Mouse (Mus musculus) brain, adult 2 months (tissue): ENCODE data around the gene Gpr137c.

Source experiments
- DNase-seq: peaks from one replicate; pipeline ENCODE4 v3.0.0; 2011; ENCODE audit warnings: low read depth, low spot score

Gpr137c gene

DNA sequence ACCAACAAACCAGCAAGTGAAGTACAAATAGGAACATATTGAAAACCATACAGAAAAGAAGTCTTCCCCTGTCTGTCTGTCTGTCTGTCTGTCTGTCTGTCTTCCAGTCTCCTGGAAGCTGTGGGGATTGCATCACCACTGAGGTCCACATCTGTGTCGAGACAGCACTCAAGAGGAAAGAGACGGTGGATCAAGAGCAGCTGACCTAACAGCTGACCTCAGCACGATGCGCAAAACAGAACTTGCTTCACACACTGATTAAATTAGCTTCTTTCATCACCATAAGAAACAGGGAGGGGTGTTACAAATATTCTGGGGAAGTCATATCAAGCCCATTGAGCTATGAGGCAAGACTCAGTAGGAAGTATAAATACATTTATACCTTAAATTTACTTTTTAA is 72.1 kb downstream of the Gpr137c start:
- DNase-seq, result no peak

DNA sequence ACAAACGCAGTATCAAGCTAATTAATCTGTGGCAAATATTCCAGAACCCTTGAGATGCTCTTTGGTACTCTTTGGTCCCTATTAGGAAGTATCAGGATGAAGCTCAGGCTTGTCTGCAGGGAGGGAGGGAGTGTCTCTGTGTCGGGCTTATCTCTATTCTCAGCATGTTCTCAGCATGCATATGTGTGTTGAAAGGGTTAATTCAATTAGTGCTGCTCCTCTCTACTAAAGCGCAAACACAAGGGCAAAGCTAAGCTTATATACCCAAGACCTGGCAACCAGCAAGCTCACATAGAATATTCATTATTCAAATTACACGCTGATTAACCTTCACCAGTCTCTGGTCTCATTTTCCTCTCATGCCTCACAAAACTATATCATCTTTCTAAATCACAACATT is 84.4 kb downstream of the Gpr137c start:
- no peak for DNase-seq

DNA sequence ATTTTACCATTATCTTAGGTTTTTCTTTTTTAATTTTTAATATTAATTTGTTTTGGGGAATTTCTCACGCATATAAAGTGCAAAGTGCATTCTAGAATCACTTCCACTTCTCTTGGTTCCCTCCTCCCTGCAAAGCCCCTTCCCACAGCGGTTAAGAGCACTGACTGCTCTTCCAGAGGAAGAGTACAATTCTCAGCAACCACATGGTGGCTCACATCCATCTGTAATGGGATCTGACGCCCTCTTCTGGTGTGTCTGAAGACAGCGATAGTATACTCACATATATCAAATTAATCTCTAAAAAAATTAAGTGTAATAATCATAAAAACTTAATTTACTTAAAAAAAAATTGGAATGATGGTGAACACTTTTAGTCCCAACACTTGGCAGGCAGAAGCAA is 84.9 kb downstream of the Gpr137c start:
- DNase-seq, result no peak

DNA sequence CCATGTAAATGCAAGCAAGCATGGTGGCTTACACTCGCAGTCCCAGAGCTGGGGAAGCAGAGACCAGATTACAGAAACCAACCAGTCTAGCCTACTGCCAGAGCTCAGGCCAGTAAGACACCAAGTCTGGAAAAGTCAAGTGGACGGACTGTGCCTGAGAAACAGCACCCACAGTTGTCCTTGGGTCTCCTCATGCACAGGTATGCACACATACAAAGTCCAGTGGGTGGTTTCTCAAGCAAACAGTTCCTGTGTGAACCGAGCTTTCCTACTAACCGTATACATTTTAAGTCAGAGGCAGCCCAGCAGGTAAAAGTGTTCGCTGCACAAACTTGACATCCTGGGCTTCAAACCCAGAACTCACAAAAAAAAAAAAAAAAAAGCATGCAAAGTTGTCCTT is 86.3 kb downstream of the Gpr137c start:
- no peak for DNase-seq

DNA sequence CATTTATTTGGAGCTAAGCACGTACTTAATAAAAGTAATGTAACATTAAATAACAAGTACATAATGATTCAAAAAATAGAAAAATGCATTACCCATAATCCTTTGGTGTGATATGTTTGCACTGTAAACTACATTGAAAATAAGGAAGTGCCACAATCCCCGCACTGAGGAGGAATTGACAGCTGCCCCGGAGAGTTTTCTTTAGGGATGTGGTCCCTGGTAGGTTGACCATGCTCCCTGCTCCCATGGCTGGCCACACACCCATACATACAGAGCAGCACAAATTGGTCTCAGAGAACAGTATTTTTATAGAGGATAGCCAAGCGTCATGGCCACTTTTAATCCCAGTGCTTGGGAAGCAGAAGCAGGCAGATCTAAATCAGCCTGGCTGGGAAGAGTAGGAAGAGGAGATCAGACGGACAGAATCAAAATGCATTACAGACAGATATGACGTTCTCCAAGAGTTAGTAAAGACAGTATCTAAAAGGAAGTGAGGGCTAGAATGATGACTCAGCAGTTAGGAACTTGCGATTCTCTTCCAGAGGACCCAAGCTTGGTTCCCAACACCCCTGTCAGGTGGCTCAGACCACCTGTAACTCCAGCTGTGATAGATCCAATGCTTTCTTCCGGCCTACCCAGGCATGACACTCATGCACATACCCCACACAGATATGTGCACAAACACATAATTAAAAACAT is 88.3 kb downstream of the Gpr137c start:
- DNase-seq, result no peak

DNA sequence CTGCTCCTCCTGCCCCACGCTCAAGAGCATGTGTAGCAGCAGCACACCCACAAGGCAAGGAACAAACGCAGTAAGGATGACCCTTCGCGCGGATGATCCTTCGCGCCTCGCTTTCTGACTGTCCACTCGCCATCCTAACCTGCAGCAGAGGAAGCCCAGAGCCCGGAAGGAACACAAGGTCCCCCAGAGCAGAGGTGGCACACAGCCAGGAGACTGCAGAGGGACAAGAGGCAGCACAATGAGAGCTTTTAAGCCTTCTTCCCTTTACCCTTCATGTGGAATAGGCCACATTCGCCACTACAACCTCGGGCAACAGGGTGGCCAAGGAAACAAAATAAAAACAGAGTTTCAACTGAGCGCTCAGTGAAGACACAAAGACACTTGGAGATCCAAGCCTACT is 90.1 kb downstream of the Gpr137c start:
- DNase-seq, result peak; percentile 33

DNA sequence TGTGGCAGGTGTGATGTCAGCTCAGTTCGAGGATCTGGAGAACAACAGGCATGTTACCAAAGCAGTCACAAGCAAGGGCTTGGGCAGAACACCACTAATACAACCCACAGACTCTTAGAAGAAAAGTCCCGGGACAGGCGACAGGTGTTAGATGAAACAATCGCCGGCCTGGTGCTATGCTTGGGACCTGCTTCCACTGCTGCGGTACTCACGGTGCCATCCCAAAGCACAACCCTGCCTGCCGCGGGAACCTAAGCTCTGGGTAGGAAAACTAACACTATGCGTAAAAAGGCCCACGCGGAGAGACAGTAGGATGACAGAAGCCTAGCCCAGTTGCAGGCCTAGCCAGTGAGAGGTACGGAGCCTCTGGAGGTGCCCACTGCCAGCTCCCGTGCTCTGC is 90.6 kb downstream of the Gpr137c start:
- no peak for DNase-seq

DNA sequence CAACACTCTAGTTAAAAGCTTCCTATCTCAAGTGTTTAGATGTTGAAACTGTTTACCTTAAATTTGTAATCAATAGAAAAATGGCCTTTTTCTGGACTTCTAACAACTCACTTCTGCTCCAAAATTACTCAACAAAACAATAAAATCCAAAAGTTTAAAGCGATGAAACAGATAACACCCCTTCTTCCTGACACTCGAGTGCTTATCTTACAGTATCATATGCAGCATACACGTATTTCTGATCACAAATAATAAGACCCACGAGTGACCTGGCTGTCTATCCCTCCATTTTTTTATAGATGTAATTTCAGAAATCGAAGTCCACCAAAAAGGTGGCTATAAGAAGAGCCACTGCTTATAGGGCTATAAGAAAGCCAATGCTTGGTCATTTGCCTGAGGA is 97.4 kb downstream of the Gpr137c start:
- no peak for DNase-seq

DNA sequence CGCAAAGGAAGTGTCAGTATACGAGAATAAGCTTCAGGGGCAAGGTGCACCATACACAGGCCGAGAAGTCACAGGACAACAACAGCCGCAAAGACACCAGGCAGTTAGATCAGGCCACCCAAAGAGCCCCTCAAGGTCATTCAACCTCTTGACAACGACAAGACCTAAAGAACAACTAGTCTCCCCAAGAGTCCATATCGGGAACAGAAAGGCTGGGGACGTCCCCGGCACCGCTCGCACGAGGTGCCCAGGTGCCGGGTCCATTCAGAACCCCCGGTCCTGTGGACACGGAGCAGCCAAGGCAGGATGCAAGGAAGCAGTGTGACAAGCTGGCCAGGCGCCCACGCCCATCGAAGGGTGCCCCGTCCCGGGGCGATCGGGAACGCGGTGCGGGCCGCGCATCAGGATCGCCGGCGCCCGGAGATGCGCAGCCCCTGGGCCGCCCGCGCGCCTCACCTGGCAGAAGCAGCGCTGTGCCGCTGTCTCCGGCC is 98.4 kb downstream of the Gpr137c start:
- peak; percentile 33 for DNase-seq

DNA sequence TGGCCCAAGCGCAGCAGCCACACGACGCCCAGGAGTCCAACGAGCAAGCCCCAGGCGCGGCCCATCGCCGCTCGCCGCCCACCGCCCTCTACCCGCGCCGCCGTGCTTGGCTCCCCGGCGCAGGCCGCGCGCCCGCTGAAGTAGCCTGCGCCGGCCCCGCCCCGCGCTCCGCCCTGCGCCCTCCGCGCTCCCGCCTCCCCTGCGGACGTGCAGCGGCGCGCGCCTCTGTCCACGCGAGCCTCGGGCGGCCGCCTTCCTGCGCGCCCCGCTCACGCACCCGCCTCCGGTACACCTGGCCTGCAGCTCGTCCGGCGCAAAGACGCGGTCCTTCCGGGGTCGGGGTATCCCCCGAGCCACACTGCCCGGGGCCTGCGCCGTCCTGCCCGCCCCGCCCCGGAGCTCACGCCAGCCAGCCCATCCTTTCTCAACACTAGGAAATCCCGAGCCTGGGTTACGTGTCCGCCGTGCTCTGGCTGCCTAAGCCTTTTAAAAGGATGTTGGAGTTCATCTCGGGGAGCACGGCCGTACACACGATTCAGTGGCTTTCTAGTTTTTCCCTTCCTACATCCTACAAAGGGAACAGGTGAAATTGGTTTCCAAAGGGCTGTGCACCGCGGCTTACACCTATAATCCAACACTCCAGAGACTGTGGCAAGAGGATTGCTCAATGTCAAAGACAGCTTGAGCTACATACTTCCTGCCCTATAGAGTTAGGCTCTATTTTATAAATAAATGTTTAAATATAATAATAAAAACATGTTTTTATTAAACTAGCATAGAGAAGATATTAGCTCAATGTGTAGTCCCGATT is 99.1 kb downstream of the Gpr137c start, which contains the start of gene Ero1l:
Gene Ero1l, minus strand, starts transcription at position 346 of the 811 bp plus-strand sequence.
- DNase-seq, result peak; percentile 93

DNA sequence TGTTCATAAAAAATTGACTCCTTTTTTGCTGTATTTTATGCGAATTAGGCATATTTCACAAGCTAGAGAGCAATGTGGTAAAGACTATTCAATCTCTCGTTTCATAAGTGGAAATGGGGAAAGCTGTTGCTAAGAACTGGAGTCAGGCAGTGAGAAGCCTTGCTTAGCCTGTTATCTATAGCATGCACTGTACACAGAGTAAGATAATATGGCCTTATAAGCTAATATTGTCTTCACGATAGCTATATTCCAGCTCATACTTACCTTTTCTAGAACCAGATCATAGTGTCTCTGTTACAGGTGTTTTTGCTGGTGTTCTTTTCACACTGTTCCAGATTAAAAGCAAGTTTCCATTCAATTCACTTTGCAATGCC is 99.7 kb downstream of the Gpr137c start:
- DNase-seq, result no peak

DNA sequence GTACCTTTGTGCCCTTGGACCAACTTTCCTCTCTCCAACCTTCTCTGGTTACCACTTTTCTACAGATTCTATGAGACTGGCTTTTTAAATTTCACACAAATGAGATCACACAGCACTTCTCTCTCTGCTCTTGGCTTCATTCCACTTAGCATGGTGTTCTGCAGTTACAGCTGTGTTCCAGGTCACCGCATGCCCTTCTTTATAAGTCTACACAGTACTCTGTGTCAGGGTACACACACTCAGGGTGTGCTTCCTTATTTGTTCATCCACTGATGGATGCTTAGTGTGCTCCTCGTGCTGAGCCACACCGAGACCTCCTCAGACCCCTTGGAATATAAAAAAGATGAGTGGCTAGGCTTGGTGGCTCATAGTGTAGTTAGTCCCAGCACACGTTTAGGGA is 100.6 kb downstream of the Gpr137c start:
- DNase-seq, result no peak

DNA sequence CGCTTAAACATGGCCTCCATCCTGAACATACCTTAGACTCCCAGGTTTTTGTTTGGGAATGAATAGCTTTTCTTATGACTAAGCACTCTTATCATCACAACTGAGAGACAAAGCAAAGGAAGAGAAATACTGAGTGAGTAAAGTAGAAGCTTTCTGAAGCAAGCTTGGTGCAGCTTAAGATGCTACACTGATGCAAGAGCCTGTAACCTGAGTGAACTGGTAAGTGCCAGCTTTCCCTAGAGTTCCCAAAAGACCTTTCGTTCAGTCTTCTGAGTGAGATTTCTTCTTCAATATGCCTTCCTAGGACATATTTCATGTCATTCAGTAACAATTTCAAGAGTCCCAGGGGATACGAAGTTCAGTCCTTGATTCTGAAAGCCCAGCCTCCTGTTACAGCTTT is 101.5 kb downstream of the Gpr137c start:
- DNase-seq, result no peak

DNA sequence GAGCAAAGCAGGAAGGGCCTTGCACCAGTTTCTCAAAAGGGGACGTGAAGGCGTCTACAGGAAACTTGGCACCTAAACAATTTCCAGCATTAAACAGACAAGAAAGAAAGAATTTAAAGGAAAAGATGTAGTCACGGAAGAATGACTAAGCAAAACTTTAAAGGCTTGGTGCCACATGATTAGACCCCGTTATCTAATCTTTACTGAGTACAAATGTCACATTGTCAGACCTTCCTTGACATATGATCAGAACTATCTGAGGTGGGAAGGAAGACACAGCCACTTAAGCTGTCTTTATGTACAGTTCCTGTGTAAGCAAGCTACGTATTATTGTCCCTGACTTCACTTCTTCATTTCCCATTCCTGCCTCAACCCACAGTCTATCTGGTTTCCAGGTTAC is 102.1 kb downstream of the Gpr137c start:
- DNase-seq, result peak; percentile 49

DNA sequence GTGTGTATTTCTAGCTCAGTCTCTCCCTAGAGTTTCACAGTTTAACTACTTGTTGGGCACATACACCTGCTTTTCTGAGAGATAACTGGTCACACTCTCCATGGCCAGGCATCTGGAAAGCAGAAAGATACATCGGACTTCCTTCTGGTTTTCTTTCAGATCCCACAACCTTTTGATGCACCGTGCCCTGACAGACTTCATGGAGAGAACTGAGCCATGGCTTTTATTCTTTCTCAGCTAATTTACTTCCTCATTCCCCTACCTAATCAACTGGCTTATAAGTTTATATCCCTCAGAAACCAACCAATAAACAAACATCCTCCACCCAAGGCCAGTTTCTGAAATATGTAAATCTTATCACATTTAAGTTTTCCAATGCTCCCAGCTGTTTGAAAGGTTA is 102.9 kb downstream of the Gpr137c start:
- no peak for DNase-seq

DNA sequence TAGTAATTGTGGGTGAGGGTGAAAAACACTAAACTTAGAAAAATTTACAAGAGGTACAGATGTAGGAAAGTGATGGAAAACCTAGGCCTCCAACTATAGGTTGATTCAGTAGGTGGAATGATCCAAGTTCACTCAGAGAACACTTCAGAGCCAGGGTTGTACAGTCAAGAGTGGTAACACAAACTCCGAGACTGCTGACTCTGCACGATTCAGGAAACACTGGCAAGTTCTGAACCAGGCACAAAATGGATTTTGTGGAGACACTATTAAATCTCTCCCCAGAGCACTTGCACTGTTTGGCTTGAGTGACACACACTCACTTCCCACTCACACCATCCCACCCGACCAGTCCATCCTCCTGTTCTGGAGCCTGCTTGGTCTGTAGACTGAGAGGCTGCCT is 103.8 kb downstream of the Gpr137c start:
- no peak for DNase-seq

DNA sequence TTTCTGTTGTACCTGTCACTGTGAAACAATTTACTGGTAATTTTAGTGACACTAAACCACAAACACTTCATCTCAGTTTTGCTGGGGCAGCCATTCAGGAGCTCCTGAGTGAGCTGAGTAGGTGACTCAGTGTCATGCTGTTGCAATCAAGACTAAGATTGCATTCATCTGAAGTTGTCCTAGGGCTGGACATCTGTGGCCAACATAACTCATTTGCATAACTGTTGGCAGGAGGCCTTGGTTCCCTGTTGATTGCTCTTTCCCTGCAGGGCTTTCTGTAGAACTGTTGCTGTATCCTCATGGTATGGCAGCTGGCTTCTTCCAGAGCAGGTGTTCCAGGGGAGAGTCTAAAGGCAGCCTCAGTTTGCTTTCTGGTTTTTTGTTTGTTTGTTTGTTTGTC is 106.0 kb downstream of the Gpr137c start:
- peak; percentile 71 for DNase-seq

DNA sequence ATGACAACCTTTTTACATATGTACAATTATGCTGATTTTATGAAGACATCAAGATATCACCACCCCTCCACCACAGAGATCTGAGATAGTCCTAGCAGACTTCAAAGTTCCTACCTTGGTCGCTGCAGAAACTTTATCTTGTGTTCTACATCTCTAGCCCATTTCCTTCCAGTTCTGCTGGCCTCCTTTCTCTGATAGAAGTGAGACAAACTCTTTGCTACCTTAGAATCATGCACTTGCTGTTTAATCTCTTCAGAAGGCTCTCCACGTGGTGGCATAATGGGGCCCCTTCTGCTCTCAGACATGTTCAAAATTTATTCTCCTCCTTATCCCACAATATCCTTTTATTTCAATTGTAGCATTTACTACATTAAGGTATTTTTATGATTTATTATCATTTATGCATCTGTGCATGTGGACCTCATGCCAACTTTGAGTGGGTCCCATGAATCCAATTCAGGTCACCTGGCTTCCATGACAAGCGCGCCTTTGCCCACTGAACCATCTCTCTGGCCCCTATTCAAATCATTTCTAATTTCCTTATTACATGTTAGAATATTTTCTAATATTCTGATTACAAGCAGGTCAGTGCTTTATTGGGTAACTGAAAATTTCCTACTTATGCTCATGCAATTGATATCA is 108.7 kb downstream of the Gpr137c start:
- no peak for DNase-seq

DNA sequence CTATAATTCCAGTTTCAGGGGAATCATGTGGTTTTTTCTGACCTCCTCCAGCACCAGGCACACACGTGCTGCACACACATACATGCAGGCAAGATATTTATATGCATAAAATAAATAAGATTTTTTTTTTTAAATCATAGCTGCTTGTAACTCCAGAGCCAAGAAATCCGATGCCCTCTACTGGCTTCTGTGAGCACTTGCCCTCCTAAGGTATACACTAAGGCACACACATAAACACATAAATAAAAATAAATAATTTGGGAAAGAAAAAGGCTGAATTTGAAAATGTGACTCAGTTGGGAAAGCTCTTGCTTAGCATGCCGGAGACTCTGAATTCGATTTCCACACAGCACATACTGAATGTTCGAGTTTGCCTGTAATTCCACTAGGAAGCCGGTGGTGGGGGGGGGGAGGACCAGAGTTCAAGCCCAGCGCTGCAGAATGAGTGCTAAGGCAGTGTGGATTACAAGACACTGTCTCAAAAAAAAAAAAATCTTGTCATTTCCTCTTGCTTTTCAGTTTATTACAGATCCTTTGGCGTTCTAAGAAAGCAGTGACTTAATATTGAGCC is 109.6 kb downstream of the Gpr137c start:
- DNase-seq, result peak; percentile 59

DNA sequence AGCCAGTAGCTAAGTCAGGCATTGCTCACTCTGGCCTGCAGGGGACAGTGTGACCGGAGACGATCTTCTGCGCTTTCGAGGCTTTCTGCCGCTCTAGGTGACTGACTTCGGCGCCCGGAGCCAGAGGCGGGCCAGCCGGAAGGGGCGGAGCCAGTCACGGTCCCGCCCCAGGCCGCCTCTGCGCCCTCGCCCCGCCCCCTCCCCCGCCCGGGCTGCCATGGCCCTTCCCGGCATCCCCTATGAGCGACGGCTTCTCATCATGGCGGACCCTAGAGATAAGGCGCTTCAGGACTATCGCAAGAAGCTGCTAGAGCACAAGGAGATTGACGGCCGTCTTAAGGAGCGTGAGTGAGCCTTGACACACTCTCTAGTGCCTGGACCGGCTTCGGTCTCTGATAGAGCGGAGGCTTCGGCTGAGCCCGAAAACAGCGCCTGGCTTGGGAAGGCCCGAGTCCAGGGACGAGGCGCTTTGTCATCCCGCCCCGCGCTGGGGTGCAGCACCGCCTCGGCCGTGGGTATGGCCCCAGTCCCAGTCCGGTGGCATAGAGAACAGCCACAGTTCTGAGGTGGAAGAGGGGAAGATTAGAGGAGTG is 110.2 kb downstream of the Gpr137c start, which contains the start of gene Psmc6:
Gene Psmc6, plus strand, starts transcription at position 200 of the 593 bp plus-strand sequence.
- DNase-seq, result peak; percentile 98
